Mouse (Mus musculus) A20 (cell line): ENCODE measurements around the gene Dhrs7.
A peak's percentile ranks its signal among the peaks of the same experiment; 100 is the strongest.
"Not testable (repeated sequence)": the region's sequence is repeated elsewhere in the genome, so short reads cannot be mapped to it uniquely, and the experiment has no call there.

Source experiments
- DNase-seq: peaks from one replicate; pipeline ENCODE4 v3.0.0-alpha.2; 2011; ENCODE audit warnings: low read depth, low spot score

The Dhrs7 gene

GRCm38 (mm10) chr12:72664735-72665337 is at the start of gene Dhrs7:
Gene Dhrs7, minus strand, starts transcription at chr12:72664909.
- peak; percentile 90 for DNase-seq

- no peak for DNase-seq
Measured at GRCm38 (mm10) chr12:72709981-72710380, 45.3 kb upstream of the Dhrs7 start.

- DNase-seq: no peak
Measured at GRCm38 (mm10) chr12:72704068-72704467, 39.4 kb upstream of the Dhrs7 start.

- DNase-seq: no peak
Measured at GRCm38 (mm10) chr12:72700013-72700412, 35.3 kb upstream of the Dhrs7 start.

- DNase-seq: peak; percentile 22
Measured at GRCm38 (mm10) chr12:72694901-72695463, 30.3 kb upstream of the Dhrs7 start.

- DNase-seq: no peak
Measured at GRCm38 (mm10) chr12:72694438-72694837, 29.7 kb upstream of the Dhrs7 start.

GRCm38 (mm10) chr12:72693895-72694294 is 29.2 kb upstream of the Dhrs7 start:
- peak; percentile 56 for DNase-seq

- DNase-seq: not testable (repeated sequence)
Measured at GRCm38 (mm10) chr12:72688281-72688680, 23.6 kb upstream of the Dhrs7 start.

- DNase-seq: not testable (repeated sequence)
Measured at GRCm38 (mm10) chr12:72687741-72688140, 23.0 kb upstream of the Dhrs7 start.

- DNase-seq: not testable (repeated sequence)
Measured at GRCm38 (mm10) chr12:72686566-72686965, 21.9 kb upstream of the Dhrs7 start.

GRCm38 (mm10) chr12:72683612-72684011 is 18.9 kb upstream of the Dhrs7 start:
- DNase-seq: no peak

- no peak for DNase-seq
Measured at GRCm38 (mm10) chr12:72682511-72683282, 18.0 kb upstream of the Dhrs7 start.

- no peak for DNase-seq
Measured at GRCm38 (mm10) chr12:72681919-72682318, 17.2 kb upstream of the Dhrs7 start.

- peak; percentile 36 for DNase-seq
Measured at GRCm38 (mm10) chr12:72679635-72680034, 14.9 kb upstream of the Dhrs7 start.

GRCm38 (mm10) chr12:72674820-72675219 is 10.1 kb upstream of the Dhrs7 start:
- DNase-seq: no peak

- DNase-seq: no peak
Measured at GRCm38 (mm10) chr12:72674079-72674797, 9.5 kb upstream of the Dhrs7 start.

GRCm38 (mm10) chr12:72671516-72672135 is 6.9 kb upstream of the Dhrs7 start:
- DNase-seq: no peak

- no peak for DNase-seq
Measured at GRCm38 (mm10) chr12:72670921-72671320, 6.2 kb upstream of the Dhrs7 start.

- DNase-seq: no peak
Measured at GRCm38 (mm10) chr12:72667868-72668469, 3.3 kb upstream of the Dhrs7 start.

- DNase-seq: no peak
Measured at GRCm38 (mm10) chr12:72666015-72666414, 1.3 kb upstream of the Dhrs7 start.

GRCm38 (mm10) chr12:72664020-72664734 is 532 bp downstream of the Dhrs7 start:
- no peak for DNase-seq
